Mouse (Mus musculus): ENCODE measurements around the gene Rps21.

Rps21 gene

GRCm38 (mm10) chr2:180260610-180261480 lies 3.7 kb downstream of the Rps21 start:
- no peak for DNase-seq

GRCm38 (mm10) chr2:180261901-180262300 lies 4.7 kb downstream of the Rps21 start:
- DNase-seq = no peak

GRCm38 (mm10) chr2:180262441-180262840 lies 5.3 kb downstream of the Rps21 start:
- no peak for DNase-seq

GRCm38 (mm10) chr2:180262891-180263290 lies 5.7 kb downstream of the Rps21 start:
- DNase-seq = no peak

GRCm38 (mm10) chr2:180267955-180268354 lies 10.8 kb downstream of the Rps21 start:
- DNase-seq = no peak

- no peak for DNase-seq
These were observed 12.2 kb downstream of the Rps21 start for GRCm38 (mm10) chr2:180269329-180269728.

- no peak for DNase-seq
These were observed 13.5 kb downstream of the Rps21 start for GRCm38 (mm10) chr2:180270537-180271255.

DNA sequence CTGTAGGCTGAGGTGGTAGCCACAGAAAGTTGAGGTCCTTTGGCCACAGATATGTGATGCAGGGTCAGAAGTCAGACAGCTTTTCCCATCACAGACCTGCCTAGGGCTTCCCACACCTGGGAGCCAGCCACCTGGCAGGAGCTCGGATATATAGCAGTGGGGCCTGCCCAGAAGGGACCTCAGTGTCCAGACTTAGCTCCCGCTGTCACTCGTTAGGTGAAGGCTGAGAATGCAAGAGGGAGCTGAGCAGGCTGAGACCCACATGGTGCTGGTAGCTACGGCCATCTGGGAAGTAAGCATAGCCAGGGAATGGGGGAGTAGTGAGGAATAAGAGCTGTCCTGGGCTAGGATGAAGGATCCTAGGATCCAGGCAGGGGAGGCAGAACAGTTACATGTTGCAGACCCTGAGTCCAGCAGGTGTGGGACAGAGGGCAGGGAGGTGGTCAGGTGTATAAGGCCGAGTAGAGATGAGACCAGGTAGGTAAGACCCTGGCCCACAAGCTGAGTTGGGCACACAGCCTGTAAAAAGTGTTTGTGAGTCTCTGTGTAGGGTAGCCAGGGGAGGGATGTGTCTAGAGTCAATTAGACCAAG lies 14.7 kb downstream of the Rps21 start:
- no peak for DNase-seq

DNA sequence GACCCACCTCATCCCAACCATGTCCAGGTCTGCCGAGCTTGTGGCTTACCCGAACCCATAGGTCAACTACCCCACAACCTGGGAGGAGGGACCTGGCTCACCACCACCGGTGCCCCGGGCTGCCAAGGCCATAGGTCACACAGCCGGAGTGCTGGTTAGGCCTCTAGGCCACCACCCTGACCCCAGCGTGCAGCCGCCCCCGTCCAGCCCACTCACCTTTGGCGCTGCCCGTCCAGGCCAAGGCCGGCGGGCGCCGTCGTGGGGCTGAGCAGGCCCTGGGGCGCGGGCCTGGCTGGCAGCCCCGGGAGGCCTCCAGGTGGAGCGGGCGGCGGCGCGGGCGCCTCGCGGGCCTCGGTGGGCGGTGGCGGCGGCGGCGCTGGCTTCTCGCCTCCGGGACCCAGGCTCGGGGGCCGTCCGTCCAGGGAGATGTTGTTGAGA lies 15.7 kb downstream of the Rps21 start:
- peak in 1 of 2 experiments; percentile 57 for DNase-seq

GRCm38 (mm10) chr2:180273394-180274244 lies 16.4 kb downstream of the Rps21 start, which contains the start of gene Cables2:
Cables2 (minus strand) TSS chr2:180273496.
- peak; percentile 94 to 96 for DNase-seq

GRCm38 (mm10) chr2:180274523-180274922 lies 17.3 kb downstream of the Rps21 start:
- DNase-seq = no peak

DNA sequence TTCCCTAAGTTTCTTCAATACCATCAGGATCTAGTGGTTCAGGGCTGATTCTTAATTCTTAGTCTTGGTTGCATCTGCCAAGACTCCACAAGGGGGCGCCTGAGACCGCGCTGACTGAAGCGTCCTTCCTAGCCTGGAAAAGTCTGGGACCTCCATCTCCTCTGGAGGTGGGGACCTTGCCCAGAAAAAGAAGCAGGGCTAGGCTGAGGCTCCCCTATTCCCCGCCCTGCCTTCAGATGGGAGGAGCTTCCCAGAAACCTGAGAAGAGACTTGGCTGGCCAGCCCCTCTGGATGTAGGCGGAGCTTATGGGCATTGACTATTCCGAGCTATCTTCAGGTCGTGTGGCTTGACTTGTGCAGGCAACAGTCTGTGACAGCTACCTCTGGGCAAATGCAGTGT lies 18.7 kb downstream of the Rps21 start:
- peak; percentile 72 to 82 for DNase-seq

DNA sequence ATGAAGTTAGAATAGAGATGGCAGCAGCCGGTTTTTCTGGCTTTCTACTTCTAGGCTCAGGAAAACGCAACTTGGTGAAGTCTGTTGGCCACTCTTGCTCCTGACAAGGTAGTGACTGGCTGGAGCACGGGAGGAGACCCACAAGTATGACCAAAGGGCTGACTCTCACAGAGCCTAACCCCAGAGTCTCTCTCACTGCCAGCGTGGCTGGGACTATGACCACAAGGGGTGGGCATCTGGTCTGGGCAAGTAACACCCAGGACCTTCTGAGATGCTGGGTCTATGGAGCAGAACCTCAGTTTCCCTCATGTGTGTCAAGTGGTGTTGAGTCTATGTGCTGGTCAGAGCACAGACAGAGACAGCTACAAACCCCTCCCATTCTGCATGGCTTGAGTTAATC lies 19.2 kb downstream of the Rps21 start:
- DNase-seq = no peak

- DNase-seq = no peak
These were observed 19.7 kb downstream of the Rps21 start for GRCm38 (mm10) chr2:180276851-180277259.

GRCm38 (mm10) chr2:180277773-180278320 lies 20.7 kb downstream of the Rps21 start:
- no peak for DNase-seq

DNA sequence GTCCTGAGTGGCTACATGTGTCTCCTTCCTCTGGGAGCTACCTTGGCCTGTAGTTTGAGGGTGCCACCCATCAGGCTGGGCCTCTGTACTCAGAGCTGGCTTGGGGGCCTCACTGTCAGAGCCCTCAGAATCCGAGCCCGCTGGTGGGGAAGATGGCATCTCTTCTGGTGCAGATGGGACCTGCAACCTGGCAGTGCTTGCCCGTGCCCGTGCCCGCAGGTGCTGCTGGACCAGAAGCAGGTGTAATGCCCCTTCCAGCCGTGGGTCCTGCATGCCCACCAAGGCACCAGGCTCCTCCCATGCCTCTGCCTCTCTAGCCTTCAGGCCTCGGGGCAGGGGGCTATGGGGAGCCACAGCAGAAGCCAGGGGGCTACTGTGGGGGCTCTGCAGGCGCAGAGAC lies 22.1 kb downstream of the Rps21 start:
- no peak for DNase-seq

GRCm38 (mm10) chr2:180288966-180289365 lies 31.8 kb downstream of the Rps21 start:
- DNase-seq = no peak

DNA sequence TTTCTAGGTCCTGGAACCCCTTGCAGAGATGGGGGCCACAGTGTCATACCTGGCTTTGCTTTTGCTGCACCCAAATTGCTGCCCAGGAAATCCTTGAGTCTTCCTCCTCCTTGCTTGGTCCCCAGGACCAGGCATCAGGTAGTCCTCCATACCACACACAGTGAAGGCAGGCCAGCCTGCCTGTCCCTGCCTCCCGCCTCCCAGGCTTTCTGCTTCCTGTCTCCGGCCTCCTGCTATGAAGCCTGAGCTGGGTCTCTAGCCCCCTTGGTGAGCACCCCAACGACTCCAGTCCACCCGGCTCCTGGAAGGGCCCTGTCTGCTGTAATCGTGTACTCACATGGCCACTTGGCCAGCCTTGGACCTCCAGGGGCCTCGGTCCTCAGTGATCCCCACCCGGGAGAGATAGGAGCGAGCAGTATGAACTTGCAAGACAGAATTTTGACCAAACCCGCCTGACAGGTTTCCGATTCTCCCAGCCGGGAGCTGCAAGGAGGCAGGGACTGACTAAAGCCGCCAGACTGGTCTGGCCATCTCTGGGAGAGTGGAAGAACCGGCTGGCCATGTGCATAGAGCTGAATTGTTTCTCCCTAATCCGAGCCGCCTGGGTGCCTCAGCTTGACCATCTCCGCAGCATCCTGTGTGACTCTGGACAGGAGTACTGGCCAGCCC lies 32.4 kb downstream of the Rps21 start, which contains the start of gene Rbbp8nl:
Gene Rbbp8nl, minus strand, starts transcription at position 440 of the 669 bp plus-strand sequence.
- no peak for DNase-seq

GRCm38 (mm10) chr2:180290503-180290902 lies 33.3 kb downstream of the Rps21 start:
- DNase-seq = no peak

- DNase-seq = no peak
These were observed 34.4 kb downstream of the Rps21 start for GRCm38 (mm10) chr2:180291566-180291965.

GRCm38 (mm10) chr2:180292026-180292425 lies 34.8 kb downstream of the Rps21 start:
- no peak for DNase-seq

DNA sequence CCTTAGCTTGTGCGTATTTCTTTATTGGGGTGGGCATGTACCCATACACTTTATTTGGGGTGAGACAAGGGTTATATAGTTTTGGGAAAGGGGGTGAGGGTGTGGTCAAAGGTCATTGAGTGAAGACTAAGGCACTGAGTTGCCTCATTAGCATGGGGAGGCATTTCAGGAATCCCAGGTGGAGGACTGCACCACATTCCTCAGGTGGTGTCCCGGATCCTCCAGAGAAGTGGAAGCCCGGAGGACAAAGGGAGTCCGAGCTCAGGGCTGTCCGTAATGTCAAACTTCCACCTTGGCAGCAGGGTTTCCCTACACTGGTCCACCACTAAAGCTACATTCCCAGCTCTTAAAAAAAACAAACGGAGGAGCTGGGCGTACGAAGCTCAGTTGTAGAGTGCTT lies 35.7 kb downstream of the Rps21 start:
- no peak for DNase-seq
